Mouse (Mus musculus): ENCODE data around the gene Gm3147. TPM values are rescaled to one million over a fixed set of nuclear protein-coding genes. Genes with fewer than 3 reads are reported as not detected.

Gm3147 gene
- not detected in 2 replicates for polyA plus RNA-seq (2021; fragmentation: Nextera tagmentation)
- long read RNA-seq, experiment 1, result 0 reads
- long read RNA-seq, experiment 2, result 0 reads

DNA sequence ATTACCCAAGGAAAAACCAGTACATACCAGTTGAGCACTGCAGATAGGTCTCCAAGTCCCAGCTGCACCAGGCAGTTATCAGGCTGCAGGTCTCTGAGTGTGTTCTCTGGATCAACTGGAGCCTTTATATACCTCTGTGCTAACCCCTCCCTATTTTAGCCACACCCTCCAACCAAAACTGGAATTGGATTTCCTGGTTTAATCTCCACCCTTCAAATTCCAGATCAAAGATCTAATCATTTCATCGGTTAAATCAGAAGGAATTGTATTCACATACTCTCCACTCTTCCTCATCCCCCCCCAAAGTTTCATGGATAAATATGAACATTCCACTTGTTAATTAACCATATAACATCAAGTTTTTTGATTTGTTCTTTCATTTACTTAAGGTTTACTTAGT, at the start of gene Gm3147:
TSS of gene Gm3147 (minus strand) at position 101 of the 400 bp plus-strand sequence.

DNA sequence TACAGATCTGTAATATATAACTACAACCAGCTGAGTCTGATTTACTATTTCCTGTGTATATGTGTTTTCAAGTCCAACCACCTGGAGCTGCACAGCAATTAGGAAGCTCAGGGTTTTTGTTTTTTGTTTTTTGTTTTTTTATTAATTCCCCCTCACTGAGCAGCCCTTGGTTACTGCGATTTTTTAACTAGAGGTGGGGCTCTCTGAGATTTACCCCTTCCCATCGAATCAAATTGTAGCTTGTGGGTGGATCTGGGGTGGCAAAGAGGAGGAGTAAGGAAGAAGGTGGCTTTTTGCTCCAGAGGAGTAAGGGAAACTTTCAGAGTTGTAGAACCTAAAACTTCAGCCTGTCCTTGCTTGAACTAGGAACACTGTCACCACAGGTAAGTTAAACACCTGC, 31.9 kb upstream of the Gm3147 start, which contains the start of gene Gm6205:
TSS of gene Gm6205 (plus strand) at position 301 of the 400 bp plus-strand sequence.

DNA sequence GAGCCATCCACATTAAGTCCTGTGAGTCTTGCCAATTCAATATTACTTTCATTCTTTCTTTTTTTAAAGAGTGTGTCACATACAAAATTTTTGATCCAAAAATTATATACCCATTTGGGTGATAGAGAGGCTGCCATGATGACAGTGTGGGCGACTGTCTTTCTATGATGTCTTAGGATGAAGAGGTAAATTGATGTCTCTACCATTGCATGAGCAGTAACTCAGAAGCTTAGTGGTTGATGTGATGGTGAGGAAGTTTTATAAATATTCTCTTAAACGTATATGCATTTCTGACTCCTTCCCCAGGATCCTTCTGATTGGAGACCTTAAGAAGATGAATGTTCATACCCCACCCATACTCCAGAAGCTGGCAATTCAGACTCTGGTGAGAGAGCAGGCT, 7.5 kb upstream of the Gm3147 start, which contains the start of gene Gm6509:
TSS of gene Gm6509 (plus strand) at position 301 of the 400 bp plus-strand sequence.

Other genes starting within 250 kb of the Gm3147 start
- gene Gm7682, start 170.6 kb downstream of the Gm3147 start, polyA plus RNA-seq (2021; fragmentation: Nextera tagmentation), result not detected in 2 replicates
- not detected in 2 replicates for gene Gm3139, start 90.1 kb downstream of the Gm3147 start, polyA plus RNA-seq (2021; fragmentation: Nextera tagmentation)
- not detected in 2 replicates for gene Gm6509, start 7.6 kb upstream of the Gm3147 start, polyA plus RNA-seq (2021; fragmentation: Nextera tagmentation)
- not detected in 2 replicates for gene Gm6205, start 32.0 kb upstream of the Gm3147 start, polyA plus RNA-seq (2021; fragmentation: Nextera tagmentation)
- not detected in 2 replicates for gene Gm3183, start 249.1 kb upstream of the Gm3147 start, polyA plus RNA-seq (2021; fragmentation: Nextera tagmentation)

Data from left cerebral cortex, adult 6 months (tissue).